Mouse (Mus musculus) monocyte, adult 59 days (primary cell): ENCODE results near the gene Fbxo33. TPM values are rescaled to one million over a fixed set of nuclear protein-coding genes. Genes with fewer than 3 reads are reported as not detected.

Experiments
- total RNA-seq, 2 experiments: library from RNA; stranded (reverse); gene quantifications; one replicate each; pipeline ENCODE4 v1.2.4; 2023

Gene Fbxo33
- total RNA-seq = 10 to 100 TPM; 33.8 to 37.7 TPM

GRCm38 (mm10) chr12:59219325-59220225 is at the start of gene Fbxo33:
Gene Fbxo33 (minus strand): TSS chr12:59219725.

Other genes with a start within 250 kb of the Fbxo33 start
- gene Sec23a, start 207.7 kb downstream of the Fbxo33 start, total RNA-seq = 10 to 100 TPM; 22.8 to 24.9 TPM
- 10 to 100 TPM in 1 of 2 experiments, 1 to 10 TPM in 1; 7.4 to 10.5 TPM for gene Gemin2, start 206.3 kb downstream of the Fbxo33 start, total RNA-seq
- 10 to 100 TPM; 55.4 to 57.5 TPM for gene Trappc6b, start 158.3 kb downstream of the Fbxo33 start, total RNA-seq
- gene Pnn, start 152.8 kb downstream of the Fbxo33 start, total RNA-seq = 10 to 100 TPM; 43.3 to 58.6 TPM
- 100 to 1,000 TPM; 254 to 256 TPM for gene Mia2, start 123.9 kb downstream of the Fbxo33 start, total RNA-seq